8 mouse cellular contexts compared by ENCODE assay signal in genomic region chr6:128299292-128300133, GRCm38 (mm10). TPM values are rescaled to one million over a fixed set of nuclear protein-coding genes. Genes with fewer than 3 reads are reported as not detected.
DNase-seq lines count a peak whose midpoint lies in the region; ATAC-seq and TF ChIP-seq lines count a peak whose summit lies in the region.

No protein-coding gene starts in this region.

- H3K9ac ChIP-seq in lung, embryonic 14.5 days, result peak overlapping the region; percentile 65

- H3K4me3 ChIP-seq in lung, embryonic 14.5 days (ENCODE audit: low read depth, low read length), result peak overlapping the region; percentile 69
- peak overlapping the region; percentile 33 for H3K4me3 ChIP-seq in cortical plate, adult 2 months (ENCODE audit: insufficient read depth, low read length)
- peak overlapping the region; percentile 83 for H3K4me3 ChIP-seq in hindbrain, embryonic 10.5 days
- H3K4me3 ChIP-seq in midbrain, embryonic 10.5 days, result peak overlapping the region; percentile 77

- peak overlapping the region; percentile 98 for H3K4me2 ChIP-seq in lung, embryonic 14.5 days

- under 1% methylated on average over 25 of the region's 25 CpGs for WGBS in lung, embryonic 14.5 days
- WGBS in hindbrain, embryonic 10.5 days, result 1% methylated on average over 25 of the region's 25 CpGs
- WGBS in midbrain, embryonic 10.5 days, result 1% methylated on average over 25 of the region's 25 CpGs

- H3K36me3 ChIP-seq in lung, embryonic 14.5 days (ENCODE audit: insufficient read depth), result no peaks in the 10 kb centered on the region
- H3K36me3 ChIP-seq in hindbrain, embryonic 10.5 days, result no peaks in the 10 kb centered on the region
- no peaks in the 10 kb centered on the region for H3K36me3 ChIP-seq in midbrain, embryonic 10.5 days

- TF ChIP-seq POLR2A in cortical plate, adult 2 months (IDR thresholded peaks at IDR 0.05; ENCODE audit: extremely low read depth, insufficient read depth, low read length), result no peak

- no peaks in the 10 kb centered on the region for H3K9me3 ChIP-seq in lung, embryonic 14.5 days (ENCODE audit: low read depth, low read length)
- H3K9me3 ChIP-seq in hindbrain, embryonic 10.5 days, result peaks cover 7% of the 10 kb centered on the region
- peaks cover 5% of the 10 kb centered on the region; the same call in 1 of the 2 replicates for H3K9me3 ChIP-seq in midbrain, embryonic 10.5 days (replicated peaks)

- H3K4me1 ChIP-seq in lung, embryonic 14.5 days (ENCODE audit: insufficient read depth), result peaks cover 21% of the 10 kb centered on the region
- no peaks in the 10 kb centered on the region for H3K4me1 ChIP-seq in cortical plate, adult 2 months (ENCODE audit: control insufficient read depth, insufficient read depth, low read length)
- H3K4me1 ChIP-seq in hindbrain, embryonic 10.5 days (replicated peaks), result peaks cover 38% of the 10 kb centered on the region
- H3K4me1 ChIP-seq in midbrain, embryonic 10.5 days, result peaks cover 33% of the 10 kb centered on the region

- peak; percentile 15 for DNase-seq in lung, embryonic 14.5 days
- no peak for DNase-seq in lung, postnatal 4 days
- no peak for DNase-seq in hindbrain, embryonic 10.5 days (ENCODE audit: low spot score)
- no peak for DNase-seq in midbrain, embryonic 10.5 days (ENCODE audit: low spot score)
- no peak for DNase-seq in spleen, adult 18-20 months
- DNase-seq in adrenal gland, postnatal 36 days, result no peak
- DNase-seq in layer of hippocampus, adult 9-10 months (ENCODE audit: low spot score), result no peak

- H3K27me3 ChIP-seq in lung, embryonic 14.5 days (ENCODE audit: insufficient read depth, low read length), result peaks cover 19% of the 10 kb centered on the region
- H3K27me3 ChIP-seq in hindbrain, embryonic 10.5 days (ENCODE audit: insufficient read depth, poor library complexity, severe bottlenecking), result peaks cover 65% of the 10 kb centered on the region
- H3K27me3 ChIP-seq in midbrain, embryonic 10.5 days (ENCODE audit: low read depth, poor library complexity, severe bottlenecking), result peaks cover 73% of the 10 kb centered on the region

- no peak for TF ChIP-seq CTCF in lung, embryonic 14.5 days (IDR thresholded peaks at IDR 0.05; ENCODE audit: low read depth)
- no peak for TF ChIP-seq CTCF in cortical plate, adult 2 months (IDR thresholded peaks at IDR 0.05; ENCODE audit: extremely low read depth, insufficient read depth, low read length)

- ATAC-seq in lung, embryonic 14.5 days (ENCODE audit: insufficient read depth), result peak; percentile 30; the same call in 1 of the 2 replicates

- no peak overlapping the region for H3K27ac ChIP-seq in lung, embryonic 14.5 days (ENCODE audit: low read depth)
- H3K27ac ChIP-seq in cortical plate, adult 2 months (ENCODE audit: insufficient read depth, low read length), result no peak overlapping the region
- peak overlapping the region; percentile 81 for H3K27ac ChIP-seq in hindbrain, embryonic 10.5 days
- H3K27ac ChIP-seq in midbrain, embryonic 10.5 days (replicated peaks), result peak overlapping the region; percentile 77

RNA-seq across cellular contexts. Expression of gene Tead4, which starts 1.1 kb away (rescaled TPM):
- 3.3 and 4.1 TPM in 2 replicates for polyA plus RNA-seq in lung, embryonic 14.5 days (2014; fragmentation: Nextera tagmentation; extraction: Ambion mirVana)
- 0.42 and 0.63 TPM in 2 replicates for polyA plus RNA-seq in cortical plate, adult 2 months (2012; rRNA removed)
- polyA plus RNA-seq in hindbrain, embryonic 10.5 days (2016; fragmentation: Nextera tagmentation; extraction: Ambion mirVana), result 2.5 and 2.9 TPM in 2 replicates
- polyA plus RNA-seq in midbrain, embryonic 10.5 days (2016; fragmentation: Nextera tagmentation; extraction: Ambion mirVana), result 1.7 TPM in 2 replicates
- 1 to 10 TPM; 1.7 to 3.2 TPM for total RNA-seq in adrenal gland, postnatal 36 days (2021)

RNA-seq across cellular contexts. Expression of gene Tulp3, which starts 56.1 kb away (rescaled TPM):
- polyA plus RNA-seq in lung, embryonic 14.5 days (2014; fragmentation: Nextera tagmentation; extraction: Ambion mirVana), result 22.0 and 23.1 TPM in 2 replicates
- 27.2 and 27.8 TPM in 2 replicates for polyA plus RNA-seq in cortical plate, adult 2 months (2012; rRNA removed)
- polyA plus RNA-seq in hindbrain, embryonic 10.5 days (2016; fragmentation: Nextera tagmentation; extraction: Ambion mirVana), result 19.1 and 21.4 TPM in 2 replicates
- 21.7 and 22.5 TPM in 2 replicates for polyA plus RNA-seq in midbrain, embryonic 10.5 days (2016; fragmentation: Nextera tagmentation; extraction: Ambion mirVana)
- total RNA-seq in adrenal gland, postnatal 36 days (2021), result 10 to 100 TPM; 35.0 to 44.2 TPM

Comparison
In these comparisons a context has a peak if more than half of its experiments do, and no peak if none do; other contexts are left out.
1. H3K27ac ChIP-seq: peak in hindbrain, embryonic 10.5 days (single experiment) and midbrain, embryonic 10.5 days (single experiment); none in lung, embryonic 14.5 days (single experiment) and cortical plate, adult 2 months (single experiment).
2. H3K4me3 ChIP-seq: peak in every context shown above with its lines; median percentile 83 in hindbrain, embryonic 10.5 days; 77 in midbrain, embryonic 10.5 days; 69 in lung, embryonic 14.5 days; 33 in cortical plate, adult 2 months.